Mouse (Mus musculus): ENCODE measurements around the gene Slc2a13.

DNA sequence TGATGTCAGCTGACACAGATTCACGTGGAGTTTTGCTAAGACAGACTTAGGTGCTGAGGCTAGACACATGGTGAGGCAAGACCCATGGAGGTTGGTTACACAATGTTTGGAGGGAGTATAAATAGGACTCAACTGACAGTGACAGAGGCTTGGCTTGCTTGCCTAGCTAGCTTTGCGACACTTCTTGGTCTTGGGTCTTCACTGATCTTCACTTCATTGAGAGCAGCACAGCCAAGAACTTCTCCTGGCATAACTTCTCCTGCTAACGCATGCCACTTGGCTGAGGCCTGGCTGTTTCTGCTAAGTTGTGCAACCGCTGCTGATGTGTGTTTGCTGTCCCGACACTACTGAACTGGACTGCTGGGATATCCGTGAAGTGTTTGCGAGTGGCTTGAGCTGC, 290.2 kb downstream of the Slc2a13 start:
- no peak for TF ChIP-seq POLR2A (IDR thresholded peaks at IDR 0.05; ENCODE audit: low read depth, low read length)
- TF ChIP-seq CTCF (IDR thresholded peaks at IDR 0.05; ENCODE audit: borderline replicate concordance, insufficient read depth, low read length): no peak

Measured in embryonic fibroblast, embryonic 13.5 days (primary cell).